Mouse (Mus musculus) embryonic fibroblast, embryonic 13.5 days (primary cell): ENCODE measurements around the gene Exoc3l4. TPM values are rescaled to one million over a fixed set of nuclear protein-coding genes. Genes with fewer than 3 reads are reported as not detected.

Experiments
- H3K27ac ChIP-seq: 2 replicates; pipeline ENCODE4 v1.5.1; 2012; ENCODE audit warnings: low read length, control low read depth, inconsistent platforms; ENCODE audit not compliant: insufficient read depth
- H3K4me1 ChIP-seq: 2 replicates; pipeline ENCODE4 v1.6.1; 2011; ENCODE audit warnings: low read length; ENCODE audit not compliant: control insufficient read depth, insufficient read depth
- H3K4me3 ChIP-seq: 2 replicates; pipeline ENCODE4 v1.5.1; 2011; ENCODE audit warnings: mild to moderate bottlenecking, control low read depth, low read length; ENCODE audit not compliant: insufficient read depth
- CTCF ChIP-seq: IDR thresholded peaks from 2 replicates; pipeline ENCODE4 v1.5.1; 2011; ENCODE audit warnings: mild to moderate bottlenecking, control low read depth, low read length, moderate library complexity, borderline replicate concordance; ENCODE audit not compliant: insufficient read depth
- POLR2A ChIP-seq: IDR thresholded peaks from 2 replicates; pipeline ENCODE4 v1.6.1; 2011; ENCODE audit warnings: low read depth, mild to moderate bottlenecking, control low read depth, low read length, moderate library complexity
- polyA plus RNA-seq: library from polyadenylated mRNA; stranded (reverse); fragments of >200 nt; gene quantifications from 2 replicates; pipeline ENCODE4 v1.2.4, GENCODE M21; 2011; ENCODE audit warnings: low read depth; ENCODE audit not compliant: missing spikeins, insufficient read length

The Exoc3l4 gene
- polyA plus RNA-seq, 1 experiment: 6.4 TPM

- no peak within 1 kb of the TSS for H3K27ac ChIP-seq
Observed at GRCm38 (mm10) chr12:111406622-111407021, 10.2 kb upstream of the Exoc3l4 start, which contains the start of gene Lbhd2. Gene Lbhd2 (plus strand): TSS chr12:111406809.

GRCm38 (mm10) chr12:111409583-111409982, 7.2 kb upstream of the Exoc3l4 start:
- no peak overlapping the region for H3K4me3 ChIP-seq
- no peaks in the 10 kb centered on the region for H3K4me1 ChIP-seq
- no peak for TF ChIP-seq CTCF
- TF ChIP-seq POLR2A: no peak
- H3K27ac ChIP-seq: no peak overlapping the region

More at GRCm38 (mm10) chr12:111406622-111407021, 10.2 kb upstream of the Exoc3l4 start, which contains the start of gene Lbhd2:
- no peaks in the 10 kb centered on the region for H3K4me1 ChIP-seq
- no peak within 1 kb of the TSS for H3K4me3 ChIP-seq
- TF ChIP-seq POLR2A (no peak), CTCF (no peak)

- TF ChIP-seq POLR2A (no peak), CTCF (no peak)
- Histone ChIP-seq H3K27ac (no peak overlapping the region), H3K4me1 (no peaks in the 10 kb centered on the region), H3K4me3 (no peak overlapping the region)
Observed at GRCm38 (mm10) chr12:111411631-111412355, 5.0 kb upstream of the Exoc3l4 start.

- no peak overlapping the region for H3K4me3 ChIP-seq
- H3K27ac ChIP-seq: no peak overlapping the region
- no peaks in the 10 kb centered on the region for H3K4me1 ChIP-seq
- TF ChIP-seq CTCF: no peak
- TF ChIP-seq POLR2A: 0 out of 2 replicates have a peak, but pooled peaks have one; percentile 11
Observed at GRCm38 (mm10) chr12:111412581-111413284, 4.1 kb upstream of the Exoc3l4 start.

- TF ChIP-seq POLR2A: peak; percentile 35; the same call in 1 of the 2 replicates
- TF ChIP-seq CTCF: peak; percentile 91
- H3K27ac ChIP-seq: no peak overlapping the region
- no peaks in the 10 kb centered on the region for H3K4me1 ChIP-seq
- no peak overlapping the region for H3K4me3 ChIP-seq
Observed at GRCm38 (mm10) chr12:111413300-111413699, 3.5 kb upstream of the Exoc3l4 start.

- Histone ChIP-seq H3K27ac (no peak overlapping the region), H3K4me1 (no peaks in the 10 kb centered on the region), H3K4me3 (no peak overlapping the region)
- no peak for TF ChIP-seq POLR2A
- no peak for TF ChIP-seq CTCF
Observed at GRCm38 (mm10) chr12:111419918-111420317, 3.1 kb downstream of the Exoc3l4 start.

- no peak overlapping the region for H3K27ac ChIP-seq
- H3K4me3 ChIP-seq: no peak overlapping the region
- no peaks in the 10 kb centered on the region for H3K4me1 ChIP-seq
- TF ChIP-seq CTCF (no peak), POLR2A (no peak)
Observed at GRCm38 (mm10) chr12:111420946-111421709, 4.3 kb downstream of the Exoc3l4 start.

- Histone ChIP-seq H3K27ac (no peak overlapping the region), H3K4me1 (no peaks in the 10 kb centered on the region; the same call in 1 of the 2 replicates), H3K4me3 (no peak overlapping the region)
- TF ChIP-seq CTCF (no peak), POLR2A (no peak)
Observed at GRCm38 (mm10) chr12:111422852-111423251, 6.0 kb downstream of the Exoc3l4 start.

- H3K4me1 ChIP-seq: no peaks in the 10 kb centered on the region; the same call in 1 of the 2 replicates
- no peak overlapping the region for H3K27ac ChIP-seq
- TF ChIP-seq POLR2A (no peak), CTCF (no peak)
- no peak overlapping the region for H3K4me3 ChIP-seq
Observed at GRCm38 (mm10) chr12:111423570-111424129, 6.8 kb downstream of the Exoc3l4 start.
